Mouse (Mus musculus): Measurements from ENCODE around the gene Pgap3. TPM values are rescaled to one million over a fixed set of nuclear protein-coding genes. Genes with fewer than 3 reads are reported as not detected.
A peak's percentile ranks its signal among the peaks of the same experiment; 100 is the strongest.

Pgap3 gene
- polyA plus RNA-seq, 1 experiment from 2014 or later: 6.1 TPM

DNA sequence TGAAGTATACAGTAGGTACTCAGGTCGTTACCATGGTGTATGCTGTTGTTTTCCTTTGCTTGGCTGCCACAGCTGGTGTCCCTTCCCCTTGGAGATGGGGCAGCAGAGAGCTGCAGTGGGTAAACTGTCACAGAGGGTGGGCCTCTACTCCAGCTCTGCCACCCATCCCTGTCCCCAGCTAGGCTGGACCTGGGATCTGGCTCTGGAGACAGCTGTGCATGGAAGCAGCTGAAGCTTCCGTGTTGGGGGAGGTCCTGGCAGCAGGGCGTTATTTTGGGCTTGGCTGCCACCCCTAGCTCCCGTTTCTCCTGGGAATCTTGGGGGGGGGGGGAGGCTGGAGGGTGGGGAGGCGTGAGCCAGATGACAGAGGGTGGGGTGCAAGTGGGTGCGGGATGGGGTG, 18.0 kb upstream of the Pgap3 start:
- Histone ChIP-seq H3K4me3 (ENCODE audit: low read depth, low read length) (no peak overlapping the region), H3K4me1 (ENCODE audit: control insufficient read depth, insufficient read depth, low read length) (no peaks in the 10 kb centered on the region), H3K4me2 (ENCODE audit: low read length) (no peak overlapping the region), H3K9me3 (replicated peaks; ENCODE audit: control insufficient read depth, low read length) (no peaks in the 10 kb centered on the region), H3K27me3 (replicated peaks; ENCODE audit: control insufficient read depth, insufficient read depth, low read length) (no peaks in the 10 kb centered on the region), H3K9ac (ENCODE audit: low read length) (no peak overlapping the region), H3K27ac (ENCODE audit: low read depth, low read length) (no peak overlapping the region), H3K36me3 (ENCODE audit: control insufficient read depth, insufficient read depth, low read length) (no peaks in the 10 kb centered on the region)
- DNase-seq (ENCODE audit: low spot score) (no peak), ATAC-seq (no peak)
- WGBS: 72% methylated on average over 5 of the region's 6 CpGs

DNA sequence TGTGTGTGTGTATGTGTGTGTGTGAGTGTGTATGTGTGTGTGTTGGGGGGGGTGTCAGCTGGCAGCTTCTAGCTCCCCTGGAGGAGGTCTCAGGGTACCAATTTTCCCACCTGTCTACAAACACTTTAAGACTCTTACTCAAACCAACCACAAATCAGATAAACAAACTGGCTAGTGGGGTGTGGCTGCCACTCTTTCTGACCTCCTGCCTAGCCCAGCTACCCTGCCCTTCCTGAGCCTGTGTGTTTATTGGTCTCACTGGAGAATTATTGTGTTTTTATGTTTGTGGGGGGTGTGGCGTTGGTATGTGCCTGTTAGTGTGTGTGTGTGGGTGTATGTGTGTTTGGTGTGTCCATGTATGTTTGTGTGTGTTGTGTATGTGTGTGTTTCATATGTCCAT, 16.8 kb upstream of the Pgap3 start:
- DNase-seq (ENCODE audit: low spot score) (no peak), ATAC-seq (no peak)
- H3K27ac ChIP-seq (ENCODE audit: low read depth, low read length): no peak overlapping the region
- H3K4me2 ChIP-seq (ENCODE audit: low read length): no peak overlapping the region
- H3K4me3 ChIP-seq (ENCODE audit: low read depth, low read length): no peak overlapping the region
- H3K36me3 ChIP-seq (ENCODE audit: control insufficient read depth, insufficient read depth, low read length): no peaks in the 10 kb centered on the region
- H3K9me3 ChIP-seq (replicated peaks; ENCODE audit: control insufficient read depth, low read length): no peaks in the 10 kb centered on the region
- 95% methylated on average over 1 of the region's 1 CpGs for WGBS
- 0 out of 2 replicates have a peak, but pooled peaks cover 9% of the 10 kb centered on the region for H3K27me3 ChIP-seq (replicated peaks; ENCODE audit: control insufficient read depth, insufficient read depth, low read length)
- peaks cover under 1% of the 10 kb centered on the region for H3K4me1 ChIP-seq (ENCODE audit: control insufficient read depth, insufficient read depth, low read length)
- H3K9ac ChIP-seq (ENCODE audit: low read length): no peak overlapping the region

- no peak overlapping the region for H3K9ac ChIP-seq (ENCODE audit: low read length)
- H3K27ac ChIP-seq (ENCODE audit: low read depth, low read length): no peak overlapping the region
- H3K9me3 ChIP-seq (replicated peaks; ENCODE audit: control insufficient read depth, low read length): no peaks in the 10 kb centered on the region
- H3K36me3 ChIP-seq (ENCODE audit: control insufficient read depth, insufficient read depth, low read length): no peaks in the 10 kb centered on the region
- DNase-seq (ENCODE audit: low spot score) (no peak), ATAC-seq (no peak)
- H3K4me3 ChIP-seq (ENCODE audit: low read depth, low read length): no peak overlapping the region
- 25% methylated on average over 2 of the region's 2 CpGs for WGBS
- peaks cover 7% of the 10 kb centered on the region for H3K4me1 ChIP-seq (ENCODE audit: control insufficient read depth, insufficient read depth, low read length)
- H3K27me3 ChIP-seq (replicated peaks; ENCODE audit: control insufficient read depth, insufficient read depth, low read length): peaks cover 14% of the 10 kb centered on the region; the same call in 1 of the 2 replicates
- peak overlapping the region; percentile 99; the same call in 1 of the 2 replicates for H3K4me2 ChIP-seq (ENCODE audit: low read length)
Observed at GRCm38 (mm10) chr11:98414162-98414561, 13.9 kb upstream of the Pgap3 start.

DNA sequence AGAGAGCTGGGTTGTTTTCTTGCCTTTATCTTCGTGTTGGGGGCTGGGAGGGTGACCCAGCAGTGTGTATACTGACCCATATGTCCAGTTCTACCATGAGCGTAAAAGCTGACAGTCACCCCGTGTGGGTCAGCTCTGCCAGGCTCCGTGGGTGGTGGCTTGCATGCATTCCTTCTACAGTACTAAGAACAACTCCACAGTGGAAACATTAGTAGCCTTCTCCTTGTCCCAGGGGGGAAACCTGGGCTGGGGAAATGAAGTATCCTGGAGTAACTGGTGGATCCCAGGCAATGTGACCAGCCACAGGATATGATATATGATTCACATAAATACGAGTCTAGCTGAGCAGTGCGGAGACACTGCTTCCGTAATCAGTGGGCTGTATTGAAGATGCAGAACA, 13.4 kb upstream of the Pgap3 start:
- Histone ChIP-seq H3K36me3 (ENCODE audit: control insufficient read depth, insufficient read depth, low read length) (no peaks in the 10 kb centered on the region), H3K4me3 (ENCODE audit: low read depth, low read length) (peak overlapping the region; percentile 60), H3K27me3 (replicated peaks; ENCODE audit: control insufficient read depth, insufficient read depth, low read length) (peaks cover 14% of the 10 kb centered on the region; the same call in 1 of the 2 replicates), H3K4me2 (ENCODE audit: low read length) (peak overlapping the region; percentile 99), H3K9ac (ENCODE audit: low read length) (no peak overlapping the region; the same call in 1 of the 2 replicates), H3K4me1 (ENCODE audit: control insufficient read depth, insufficient read depth, low read length) (peaks cover 7% of the 10 kb centered on the region), H3K9me3 (replicated peaks; ENCODE audit: control insufficient read depth, low read length) (no peaks in the 10 kb centered on the region), H3K27ac (ENCODE audit: low read depth, low read length) (no peak overlapping the region)
- 33% methylated on average over 7 of the region's 7 CpGs for WGBS
- DNase-seq (ENCODE audit: low spot score) (no peak), ATAC-seq (no peak)

- no peaks in the 10 kb centered on the region for H3K36me3 ChIP-seq (ENCODE audit: control insufficient read depth, insufficient read depth, low read length)
- peak overlapping the region; percentile 77 for H3K9ac ChIP-seq (ENCODE audit: low read length)
- H3K27ac ChIP-seq (ENCODE audit: low read depth, low read length): peak overlapping the region; percentile 77
- WGBS: 0% methylated on average over 39 of the region's 40 CpGs
- peak overlapping the region; percentile 99 for H3K4me2 ChIP-seq (ENCODE audit: low read length)
- DNase-seq (ENCODE audit: low spot score): peak; percentile 56
- peaks cover 14% of the 10 kb centered on the region; the same call in 1 of the 2 replicates for H3K27me3 ChIP-seq (replicated peaks; ENCODE audit: control insufficient read depth, insufficient read depth, low read length)
- peak overlapping the region; percentile 60 for H3K4me3 ChIP-seq (ENCODE audit: low read depth, low read length)
- H3K4me1 ChIP-seq (ENCODE audit: control insufficient read depth, insufficient read depth, low read length): peaks cover 7% of the 10 kb centered on the region
- H3K9me3 ChIP-seq (replicated peaks; ENCODE audit: control insufficient read depth, low read length): no peaks in the 10 kb centered on the region
- ATAC-seq: peak; percentile 35
Observed at GRCm38 (mm10) chr11:98412797-98413301, 12.6 kb upstream of the Pgap3 start.

DNA sequence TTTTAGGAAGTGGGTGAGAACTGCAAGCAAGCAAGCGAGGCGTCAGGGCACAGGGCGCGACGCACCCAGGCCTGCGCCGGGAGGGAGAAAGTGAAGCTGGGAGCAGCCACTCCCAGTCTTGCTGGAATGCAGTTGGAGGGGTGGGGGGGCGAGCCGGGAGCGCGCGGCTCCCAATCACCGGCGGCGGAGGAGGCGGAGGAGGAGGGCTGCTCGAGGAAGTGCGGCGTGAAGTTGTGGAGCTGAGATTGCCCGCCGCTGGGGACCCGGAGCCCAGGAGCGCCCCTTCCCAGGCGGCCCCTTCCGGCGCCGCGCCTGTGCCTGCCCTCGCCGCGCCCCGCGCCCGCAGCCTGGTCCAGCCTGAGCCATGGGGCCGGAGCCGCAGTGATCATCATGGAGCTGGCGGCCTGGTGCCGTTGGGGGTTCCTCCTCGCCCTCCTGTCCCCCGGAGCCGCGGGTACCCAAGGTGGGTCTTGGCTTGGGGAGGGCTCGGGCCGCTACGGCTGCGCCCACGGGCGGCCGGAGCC, 12.0 kb upstream of the Pgap3 start, which contains the start of gene Erbb2:
Erbb2 (plus strand) TSS at position 198 of the 524 bp plus-strand sequence.
- Histone ChIP-seq H3K4me1 (ENCODE audit: control insufficient read depth, insufficient read depth, low read length) (peaks cover 7% of the 10 kb centered on the region), H3K27me3 (replicated peaks; ENCODE audit: control insufficient read depth, insufficient read depth, low read length) (peaks cover 14% of the 10 kb centered on the region; the same call in 1 of the 2 replicates), H3K27ac (ENCODE audit: low read depth, low read length) (peak within 1 kb of the TSS; percentile 77), H3K9me3 (replicated peaks; ENCODE audit: control insufficient read depth, low read length) (no peaks in the 10 kb centered on the region), H3K36me3 (ENCODE audit: control insufficient read depth, insufficient read depth, low read length) (no peaks in the 10 kb centered on the region), H3K9ac (ENCODE audit: low read length) (peak within 1 kb of the TSS; percentile 77), H3K4me3 (ENCODE audit: low read depth, low read length) (peak within 1 kb of the TSS; percentile 60), H3K4me2 (ENCODE audit: low read length) (peak within 1 kb of the TSS; percentile 99)
- WGBS: under 1% methylated on average over 44 of the region's 49 CpGs
- ATAC-seq (peak; percentile 84), DNase-seq (ENCODE audit: low spot score) (peak; percentile 78)

DNA sequence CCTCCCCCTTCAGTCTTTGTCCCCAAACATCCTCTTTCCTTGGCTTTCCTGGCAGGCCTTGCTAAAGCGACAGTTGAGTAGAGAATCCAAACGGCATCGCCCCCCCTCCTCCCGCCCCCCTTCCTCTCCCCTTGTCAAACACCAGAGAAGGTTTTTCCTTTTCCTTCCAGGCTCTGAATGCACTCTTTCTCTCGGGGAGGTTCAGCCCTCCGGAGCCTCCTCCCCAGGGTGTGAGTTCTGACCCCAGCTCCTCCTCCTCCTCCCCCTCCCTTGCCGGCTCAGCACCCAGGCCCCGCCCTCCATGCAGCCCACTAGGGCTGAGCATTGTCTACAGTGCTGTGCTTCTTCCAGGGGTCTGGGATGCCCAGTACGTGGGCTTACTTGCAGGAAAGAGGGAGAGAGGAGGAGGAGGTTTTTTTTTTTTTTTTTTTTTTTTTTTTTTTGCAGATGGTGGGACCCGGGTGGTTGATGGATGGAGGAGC, 9.1 kb upstream of the Pgap3 start:
- Histone ChIP-seq H3K36me3 (ENCODE audit: control insufficient read depth, insufficient read depth, low read length) (no peaks in the 10 kb centered on the region), H3K4me2 (ENCODE audit: low read length) (peak overlapping the region; percentile 12; the same call in 1 of the 2 replicates), H3K9me3 (replicated peaks; ENCODE audit: control insufficient read depth, low read length) (no peaks in the 10 kb centered on the region), H3K27me3 (replicated peaks; ENCODE audit: control insufficient read depth, insufficient read depth, low read length) (peaks cover 14% of the 10 kb centered on the region; the same call in 1 of the 2 replicates), H3K4me1 (ENCODE audit: control insufficient read depth, insufficient read depth, low read length) (peaks cover 7% of the 10 kb centered on the region), H3K4me3 (ENCODE audit: low read depth, low read length) (no peak overlapping the region), H3K27ac (ENCODE audit: low read depth, low read length) (no peak overlapping the region), H3K9ac (ENCODE audit: low read length) (0 out of 2 replicates have a peak overlapping the region, but pooled peaks have one; percentile 22)
- 5% methylated on average over 10 of the region's 10 CpGs for WGBS
- ATAC-seq (no peak), DNase-seq (ENCODE audit: low spot score) (peak; percentile 53)

- Histone ChIP-seq H3K4me1 (ENCODE audit: control insufficient read depth, insufficient read depth, low read length) (peaks cover 7% of the 10 kb centered on the region), H3K4me2 (ENCODE audit: low read length) (peak overlapping the region; percentile 12; the same call in 1 of the 2 replicates), H3K27ac (ENCODE audit: low read depth, low read length) (no peak overlapping the region), H3K9me3 (replicated peaks; ENCODE audit: control insufficient read depth, low read length) (no peaks in the 10 kb centered on the region), H3K9ac (ENCODE audit: low read length) (no peak overlapping the region), H3K36me3 (ENCODE audit: control insufficient read depth, insufficient read depth, low read length) (no peaks in the 10 kb centered on the region), H3K4me3 (ENCODE audit: low read depth, low read length) (no peak overlapping the region), H3K27me3 (replicated peaks; ENCODE audit: control insufficient read depth, insufficient read depth, low read length) (peaks cover 14% of the 10 kb centered on the region; the same call in 1 of the 2 replicates)
- WGBS: 60% methylated on average over 8 of the region's 8 CpGs
- DNase-seq (ENCODE audit: low spot score): no peak
- ATAC-seq: no peak
Observed at GRCm38 (mm10) chr11:98408872-98409271, 8.6 kb upstream of the Pgap3 start.

DNA sequence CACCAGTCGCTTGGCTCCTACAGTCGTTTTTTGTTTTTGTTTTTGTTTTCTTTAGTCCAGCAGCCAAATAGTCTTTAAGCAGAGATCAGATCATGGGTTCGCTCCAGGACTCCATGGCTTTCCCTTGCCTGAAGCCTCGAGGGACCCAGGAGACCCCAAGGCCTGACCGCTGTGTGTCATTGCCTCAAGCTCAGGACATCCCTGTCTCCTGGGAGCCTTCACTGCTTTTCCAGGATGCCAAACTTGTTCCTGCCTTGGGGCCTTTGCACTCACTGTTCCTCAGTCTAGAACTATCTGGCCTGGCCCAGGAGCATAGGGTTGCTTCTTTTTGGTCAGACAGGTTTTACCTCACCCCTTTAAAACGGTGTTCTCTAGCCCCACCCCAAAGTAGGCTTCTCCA, 6.3 kb upstream of the Pgap3 start:
- Histone ChIP-seq H3K4me3 (ENCODE audit: low read depth, low read length) (no peak overlapping the region), H3K4me1 (ENCODE audit: control insufficient read depth, insufficient read depth, low read length) (0 out of 2 replicates have a peak, but pooled peaks cover 4% of the 10 kb centered on the region), H3K9ac (ENCODE audit: low read length) (no peak overlapping the region), H3K36me3 (ENCODE audit: control insufficient read depth, insufficient read depth, low read length) (no peaks in the 10 kb centered on the region), H3K27me3 (replicated peaks; ENCODE audit: control insufficient read depth, insufficient read depth, low read length) (peaks cover 4% of the 10 kb centered on the region; the same call in 1 of the 2 replicates), H3K27ac (ENCODE audit: low read depth, low read length) (no peak overlapping the region), H3K9me3 (replicated peaks; ENCODE audit: control insufficient read depth, low read length) (no peaks in the 10 kb centered on the region), H3K4me2 (ENCODE audit: low read length) (no peak overlapping the region)
- DNase-seq (ENCODE audit: low spot score) (no peak), ATAC-seq (no peak)
- 74% methylated on average over 6 of the region's 6 CpGs for WGBS

Data from forebrain, embryonic 14.5 days (tissue).